Mouse (Mus musculus): ENCODE data around the gene Hrc. TPM values are rescaled to one million over a fixed set of nuclear protein-coding genes. Genes with fewer than 3 reads are reported as not detected.

Hrc gene
- polyA plus RNA-seq, 1 experiment, result not detected

- TF ChIP-seq GATA1 (IDR thresholded peaks at IDR 0.05; ENCODE audit: low read length) (no peak), TAL1 (IDR thresholded peaks at IDR 0.05; ENCODE audit: low read length) (no peak)
- Histone ChIP-seq H3K36me3 (ENCODE audit: control insufficient read depth) (no peaks in the 10 kb centered on the region), H3K4me3 (replicated peaks) (no peak overlapping the region)
Measured at GRCm38 (mm10) chr7:45338161-45338911, 3.2 kb downstream of the Hrc start.

GRCm38 (mm10) chr7:45339410-45340065 is 4.4 kb downstream of the Hrc start:
- Histone ChIP-seq H3K9me3 (ENCODE audit: control insufficient read depth, low read length) (no peaks in the 10 kb centered on the region), H3K4me3 (replicated peaks) (peak overlapping the region; percentile 65), H3K4me1 (ENCODE audit: control insufficient read depth) (peaks cover 53% of the 10 kb centered on the region), H3K27me3 (ENCODE audit: control insufficient read depth) (peaks cover 67% of the 10 kb centered on the region), H3K36me3 (ENCODE audit: control insufficient read depth) (no peaks in the 10 kb centered on the region)
- TF ChIP-seq GATA1 (IDR thresholded peaks at IDR 0.05; ENCODE audit: low read length), result no peak
- no peak for TF ChIP-seq TAL1 (IDR thresholded peaks at IDR 0.05; ENCODE audit: low read length)

More at GRCm38 (mm10) chr7:45338161-45338911, 3.2 kb downstream of the Hrc start:
- no peaks in the 10 kb centered on the region for H3K9me3 ChIP-seq (ENCODE audit: control insufficient read depth, low read length)
- peaks cover 54% of the 10 kb centered on the region for H3K4me1 ChIP-seq (ENCODE audit: control insufficient read depth)
- H3K27me3 ChIP-seq (ENCODE audit: control insufficient read depth), result peaks cover 75% of the 10 kb centered on the region

GRCm38 (mm10) chr7:45340066-45340442 is 5.0 kb downstream of the Hrc start:
- Histone ChIP-seq H3K4me1 (ENCODE audit: control insufficient read depth) (peaks cover 53% of the 10 kb centered on the region), H3K27me3 (ENCODE audit: control insufficient read depth) (peaks cover 63% of the 10 kb centered on the region), H3K36me3 (ENCODE audit: control insufficient read depth) (no peaks in the 10 kb centered on the region), H3K9me3 (ENCODE audit: control insufficient read depth, low read length) (no peaks in the 10 kb centered on the region), H3K4me3 (replicated peaks) (peak overlapping the region; percentile 65)
- TF ChIP-seq GATA1 (IDR thresholded peaks at IDR 0.05; ENCODE audit: low read length) (no peak), TAL1 (IDR thresholded peaks at IDR 0.05; ENCODE audit: low read length) (no peak)

GRCm38 (mm10) chr7:45340669-45341068 is 5.6 kb downstream of the Hrc start:
- peaks cover 57% of the 10 kb centered on the region for H3K27me3 ChIP-seq (ENCODE audit: control insufficient read depth)
- peak overlapping the region; percentile 65 for H3K4me3 ChIP-seq (replicated peaks)
- H3K36me3 ChIP-seq (ENCODE audit: control insufficient read depth), result no peaks in the 10 kb centered on the region
- TF ChIP-seq GATA1 (IDR thresholded peaks at IDR 0.05; ENCODE audit: low read length) (no peak), TAL1 (IDR thresholded peaks at IDR 0.05; ENCODE audit: low read length) (no peak)
- peaks cover 53% of the 10 kb centered on the region for H3K4me1 ChIP-seq (ENCODE audit: control insufficient read depth)
- H3K9me3 ChIP-seq (ENCODE audit: control insufficient read depth, low read length), result no peaks in the 10 kb centered on the region

- Histone ChIP-seq H3K4me1 (ENCODE audit: control insufficient read depth) (peaks cover 53% of the 10 kb centered on the region), H3K36me3 (ENCODE audit: control insufficient read depth) (no peaks in the 10 kb centered on the region), H3K27me3 (ENCODE audit: control insufficient read depth) (peaks cover 54% of the 10 kb centered on the region), H3K4me3 (replicated peaks) (peak overlapping the region; percentile 65), H3K9me3 (ENCODE audit: control insufficient read depth, low read length) (no peaks in the 10 kb centered on the region)
- TF ChIP-seq GATA1 (IDR thresholded peaks at IDR 0.05; ENCODE audit: low read length) (no peak), TAL1 (IDR thresholded peaks at IDR 0.05; ENCODE audit: low read length) (no peak)
Measured at GRCm38 (mm10) chr7:45341303-45341702, 6.2 kb downstream of the Hrc start.

GRCm38 (mm10) chr7:45342081-45342480 is 7.0 kb downstream of the Hrc start:
- H3K4me1 ChIP-seq (ENCODE audit: control insufficient read depth), result peaks cover 53% of the 10 kb centered on the region
- peaks cover 52% of the 10 kb centered on the region for H3K27me3 ChIP-seq (ENCODE audit: control insufficient read depth)
- no peak overlapping the region for H3K4me3 ChIP-seq (replicated peaks)
- no peaks in the 10 kb centered on the region for H3K9me3 ChIP-seq (ENCODE audit: control insufficient read depth, low read length)
- H3K36me3 ChIP-seq (ENCODE audit: control insufficient read depth), result no peaks in the 10 kb centered on the region
- TF ChIP-seq GATA1 (IDR thresholded peaks at IDR 0.05; ENCODE audit: low read length) (no peak), TAL1 (IDR thresholded peaks at IDR 0.05; ENCODE audit: low read length) (no peak)

- TF ChIP-seq TAL1 (IDR thresholded peaks at IDR 0.05; ENCODE audit: low read length) (no peak), GATA1 (IDR thresholded peaks at IDR 0.05; ENCODE audit: low read length) (no peak)
- Histone ChIP-seq H3K36me3 (ENCODE audit: control insufficient read depth) (no peaks in the 10 kb centered on the region), H3K4me1 (ENCODE audit: control insufficient read depth) (peaks cover 44% of the 10 kb centered on the region), H3K9me3 (ENCODE audit: control insufficient read depth, low read length) (no peaks in the 10 kb centered on the region), H3K4me3 (replicated peaks) (no peak overlapping the region), H3K27me3 (ENCODE audit: control insufficient read depth) (peaks cover 44% of the 10 kb centered on the region)
Measured at GRCm38 (mm10) chr7:45343543-45343942, 8.5 kb downstream of the Hrc start.

GRCm38 (mm10) chr7:45346905-45347304 is 11.8 kb downstream of the Hrc start:
- H3K36me3 ChIP-seq (ENCODE audit: control insufficient read depth), result no peaks in the 10 kb centered on the region
- H3K9me3 ChIP-seq (ENCODE audit: control insufficient read depth, low read length), result no peaks in the 10 kb centered on the region
- TF ChIP-seq TAL1 (IDR thresholded peaks at IDR 0.05; ENCODE audit: low read length) (no peak), GATA1 (IDR thresholded peaks at IDR 0.05; ENCODE audit: low read length) (no peak)
- H3K27me3 ChIP-seq (ENCODE audit: control insufficient read depth), result peaks cover 36% of the 10 kb centered on the region
- no peak overlapping the region for H3K4me3 ChIP-seq (replicated peaks)
- peaks cover 10% of the 10 kb centered on the region for H3K4me1 ChIP-seq (ENCODE audit: control insufficient read depth)

GRCm38 (mm10) chr7:45353041-45353440 is 18.0 kb downstream of the Hrc start:
- Histone ChIP-seq H3K4me3 (replicated peaks) (no peak overlapping the region), H3K9me3 (ENCODE audit: control insufficient read depth, low read length) (no peaks in the 10 kb centered on the region), H3K4me1 (ENCODE audit: control insufficient read depth) (peaks cover 7% of the 10 kb centered on the region), H3K36me3 (ENCODE audit: control insufficient read depth) (no peaks in the 10 kb centered on the region), H3K27me3 (ENCODE audit: control insufficient read depth) (peaks cover 39% of the 10 kb centered on the region)
- TF ChIP-seq GATA1 (IDR thresholded peaks at IDR 0.05; ENCODE audit: low read length), result no peak
- no peak for TF ChIP-seq TAL1 (IDR thresholded peaks at IDR 0.05; ENCODE audit: low read length)
